35 mouse cellular contexts compared by ENCODE assay signal in the genomic region with DNA sequence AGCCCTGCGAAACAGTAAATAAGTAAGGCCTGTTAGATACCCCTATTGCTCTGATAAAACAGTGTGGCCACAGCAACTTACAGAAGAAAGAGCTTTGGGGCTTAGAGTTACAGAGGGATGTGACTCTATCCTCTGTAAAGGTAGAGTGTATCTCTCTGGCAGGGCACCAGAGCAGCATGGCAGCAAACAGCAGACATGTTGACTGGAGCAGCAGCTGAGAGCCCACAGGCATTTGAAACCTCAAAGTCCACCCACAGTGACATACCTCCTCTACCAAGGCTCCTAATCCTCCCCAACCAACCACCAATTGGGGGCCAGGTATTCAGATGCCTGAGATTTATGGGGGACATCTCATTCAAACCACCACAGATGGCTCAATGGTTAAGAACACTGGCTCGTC.
"Had no signal": no experiment of that assay in that cellular context is flagged by ENCODE, and none has a peak within 500 bp of the region (broad histone marks: within the 10 kb centered on the region; RNA-seq: fewer than 3 reads in every experiment).

No protein-coding gene starts in this region.

- ATAC-seq: hindbrain, embryonic 16.5 days; inflammation-experienced regulatory T-cells, adult 6 months; intestine, embryonic 15.5 days; intestine, embryonic 16.5 days; intestine, postnatal 0 days had no signal

- H3K9ac ChIP-seq: heart, embryonic 12.5 days; heart, embryonic 13.5 days; heart, embryonic 15.5 days; hindbrain, embryonic 12.5 days; hindbrain, embryonic 13.5 days; hindbrain, embryonic 14.5 days; hindbrain, embryonic 15.5 days; intestine, embryonic 15.5 days; kidney, embryonic 15.5 days had no signal

- H3K4me1 ChIP-seq: hindbrain, embryonic 10.5 days; hindbrain, embryonic 12.5 days; hindbrain, embryonic 13.5 days; hindbrain, embryonic 15.5 days; intestine, embryonic 15.5 days had no signal

- H3K9me3 ChIP-seq: heart, embryonic 10.5 days; heart, embryonic 12.5 days; heart, embryonic 13.5 days; heart, embryonic 15.5 days; hindbrain, embryonic 10.5 days; hindbrain, embryonic 12.5 days; hindbrain, embryonic 13.5 days; hindbrain, embryonic 15.5 days; intestine, embryonic 15.5 days; kidney, embryonic 15.5 days had no signal

- H3K27me3 ChIP-seq: heart, embryonic 12.5 days; heart, embryonic 13.5 days; heart, embryonic 15.5 days; hindbrain, embryonic 12.5 days; hindbrain, embryonic 13.5 days; hindbrain, embryonic 15.5 days; intestine, embryonic 15.5 days; kidney, embryonic 15.5 days had no signal

- DNase-seq: heart, postnatal 10 days; heart, postnatal 14 days; heart, postnatal 36 days; heart, postnatal 4 days; kidney, adult 11 months; kidney, adult 18-20 months; kidney, adult 2 months; kidney, adult 8-10 months; kidney, adult 9 months; kidney, postnatal 10 days; kidney, postnatal 14 days; kidney, postnatal 25 days; kidney, postnatal 36 days; kidney, postnatal 4 days; layer of hippocampus, adult 9-11 months; layer of hippocampus, postnatal 36 days had no signal

- H3K4me3 ChIP-seq: heart, embryonic 10.5 days; heart, embryonic 12.5 days; heart, embryonic 13.5 days; heart, embryonic 15.5 days; hindbrain, embryonic 10.5 days; hindbrain, embryonic 12.5 days; hindbrain, embryonic 13.5 days; hindbrain, embryonic 15.5 days; intestine, embryonic 15.5 days; kidney, embryonic 15.5 days; layer of hippocampus, adult 2 months; left cerebral cortex, adult 2 months had no signal

- H3K27ac ChIP-seq: heart, embryonic 10.5 days; heart, embryonic 13.5 days; heart, embryonic 15.5 days; hindbrain, embryonic 10.5 days; hindbrain, embryonic 12.5 days; hindbrain, embryonic 13.5 days; hindbrain, embryonic 14.5 days; hindbrain, embryonic 15.5 days; intestine, embryonic 15.5 days; kidney, embryonic 15.5 days; kidney, postnatal 0 days; layer of hippocampus, adult 2 months; left cerebral cortex, adult 2 months had no signal

- H3K4me2 ChIP-seq: heart, embryonic 11.5 days; heart, embryonic 12.5 days; heart, embryonic 13.5 days; heart, embryonic 15.5 days; hindbrain, embryonic 12.5 days; hindbrain, embryonic 13.5 days; hindbrain, embryonic 14.5 days; hindbrain, embryonic 15.5 days; intestine, embryonic 15.5 days; kidney, embryonic 15.5 days had no signal

- H3K36me3 ChIP-seq: intestine, embryonic 15.5 days had no signal
